Comparison of ENCODE assay signal across 19 mouse cellular contexts in the genomic region with DNA sequence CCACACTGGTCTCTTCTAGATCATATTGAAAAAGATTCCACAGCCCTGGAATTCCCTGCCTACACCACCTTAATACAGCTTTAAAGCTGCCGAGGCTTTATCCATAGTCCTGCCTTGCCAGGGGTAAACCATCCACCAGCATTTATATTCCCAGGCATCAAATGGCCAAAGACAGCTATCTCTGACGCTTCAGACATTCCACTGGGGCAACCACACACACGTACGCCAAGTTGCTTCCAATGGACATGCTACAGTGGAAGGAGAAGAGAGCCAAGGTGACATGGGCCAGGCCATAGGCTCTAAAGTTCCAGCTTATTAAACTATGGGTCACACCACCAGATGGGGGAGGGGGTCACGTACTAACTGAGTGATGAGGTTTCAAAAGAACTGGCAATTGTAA. TPM values are rescaled to one million over a fixed set of nuclear protein-coding genes. Genes with fewer than 3 reads are reported as not detected.
"Had no signal": no experiment of that assay in that cellular context is flagged by ENCODE, and none has a peak within 500 bp of the region (broad histone marks: within the 10 kb centered on the region; RNA-seq: fewer than 3 reads in every experiment).

No protein-coding gene starts in this region.

- H3K27me3 ChIP-seq: midbrain, embryonic 13.5 days; midbrain, embryonic 15.5 days; neural tube, embryonic 13.5 days; stomach, embryonic 15.5 days had no signal

- H3K36me3 ChIP-seq: liver, embryonic 15.5 days; midbrain, embryonic 10.5 days; midbrain, embryonic 13.5 days; midbrain, embryonic 15.5 days; neural tube, embryonic 13.5 days; stomach, embryonic 15.5 days had no signal

- H3K4me3 ChIP-seq: liver, embryonic 15.5 days; midbrain, embryonic 10.5 days; midbrain, embryonic 13.5 days; midbrain, embryonic 15.5 days; myocyte; neural tube, embryonic 13.5 days; stomach, embryonic 15.5 days had no signal

- DNase-seq: lung, adult 18-20 months; lung, embryonic 14.5 days; lung, postnatal 10 days; lung, postnatal 4 days; right cerebral cortex, postnatal 14 days; thymus, adult 18-20 months; thymus, postnatal 14 days; thymus, postnatal 36 days had no signal

- ATAC-seq: midbrain, embryonic 13.5 days; midbrain, embryonic 15.5 days had no signal

- H3K4me2 ChIP-seq: liver, embryonic 15.5 days; lung, embryonic 14.5 days; midbrain, embryonic 13.5 days; midbrain, embryonic 15.5 days; neural tube, embryonic 13.5 days; stomach, embryonic 15.5 days had no signal

- H3K9me3 ChIP-seq: liver, embryonic 15.5 days; midbrain, embryonic 10.5 days; midbrain, embryonic 13.5 days; midbrain, embryonic 15.5 days; neural tube, embryonic 13.5 days; stomach, embryonic 15.5 days had no signal

- H3K4me1 ChIP-seq: liver, embryonic 15.5 days; midbrain, embryonic 10.5 days; midbrain, embryonic 13.5 days; midbrain, embryonic 15.5 days; neural tube, embryonic 13.5 days; stomach, embryonic 15.5 days had no signal

- H3K9ac ChIP-seq: liver, embryonic 15.5 days; lung, embryonic 14.5 days; midbrain, embryonic 13.5 days; midbrain, embryonic 15.5 days; neural tube, embryonic 13.5 days; stomach, embryonic 15.5 days had no signal

- H3K27ac ChIP-seq: liver, embryonic 15.5 days; midbrain, embryonic 10.5 days; midbrain, embryonic 13.5 days; midbrain, embryonic 15.5 days; neural tube, embryonic 13.5 days; stomach, embryonic 15.5 days had no signal

RNA-seq across cellular contexts. Expression of a gene that starts 45.7 kb away (rescaled TPM):
- total RNA-seq: megakaryocyte, adult 5-6 weeks; megakaryocyte-erythroid progenitor cell, adult 5-6 weeks; neutrophil, adult 5-6 weeks had no signal
- polyA plus RNA-seq: spleen, adult 2 months had no signal
